Mouse (Mus musculus) common myeloid progenitor, adult 5-6 weeks (primary cell): ENCODE measurements around the gene Tigd2. TPM values are rescaled to one million over a fixed set of nuclear protein-coding genes. Genes with fewer than 3 reads are reported as not detected.
"Not testable (repeated sequence)": the region's sequence is repeated elsewhere in the genome, so short reads cannot be mapped to it uniquely, and the experiment has no call there.

ENCODE experiments used
- ATAC-seq: replicated peaks from 2 replicates; pipeline ENCODE4 v1.8.0; 2016; ENCODE audit warnings: low read depth, mild to moderate bottlenecking, moderate TSS enrichment, inconsistent platforms; ENCODE audit not compliant: poor library complexity, severe bottlenecking
- total RNA-seq: library from RNA; stranded (forward); fragments of 200-1000, 187-1606 nt; gene quantifications from 2 replicates; pipeline ENCODE4 v1.2.3, GENCODE M21; 2017

Tigd2 gene
- 22.8 and 24.1 TPM in 2 replicates for total RNA-seq

DNA sequence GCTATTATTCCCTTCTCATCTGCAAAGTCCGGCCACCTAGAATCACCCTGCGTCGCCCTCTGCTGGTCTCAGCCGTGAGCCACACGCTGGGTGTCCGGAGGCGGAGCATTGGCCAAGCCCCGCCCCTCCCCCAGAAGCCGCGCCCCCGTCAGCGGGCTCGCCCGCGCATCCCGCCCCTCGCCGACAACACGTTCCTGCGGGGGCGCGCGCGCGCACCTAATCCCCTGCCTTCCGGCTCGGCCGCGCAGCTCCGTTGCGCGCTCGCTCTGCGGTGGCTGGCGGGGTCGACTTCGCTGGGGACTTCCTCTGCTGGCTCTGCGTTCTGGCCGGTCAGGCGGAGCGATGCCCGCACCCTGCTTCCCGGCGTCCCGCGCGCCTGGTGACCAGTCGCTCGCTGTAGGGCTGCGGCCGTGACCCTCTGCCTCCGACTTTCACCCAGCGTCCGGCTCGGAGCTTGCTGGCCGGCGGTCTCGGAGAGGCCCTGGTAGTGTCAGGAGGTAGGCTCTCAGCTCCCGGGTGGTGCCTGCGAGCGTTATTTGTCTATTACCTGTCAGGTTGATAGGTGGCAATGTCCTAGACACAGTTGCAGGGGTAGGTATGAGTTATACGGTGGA lies at the start of gene Tigd2:
Gene Tigd2 (plus strand): TSS at position 186 of the 614 bp plus-strand sequence.
- ATAC-seq, result peak; percentile 93

DNA sequence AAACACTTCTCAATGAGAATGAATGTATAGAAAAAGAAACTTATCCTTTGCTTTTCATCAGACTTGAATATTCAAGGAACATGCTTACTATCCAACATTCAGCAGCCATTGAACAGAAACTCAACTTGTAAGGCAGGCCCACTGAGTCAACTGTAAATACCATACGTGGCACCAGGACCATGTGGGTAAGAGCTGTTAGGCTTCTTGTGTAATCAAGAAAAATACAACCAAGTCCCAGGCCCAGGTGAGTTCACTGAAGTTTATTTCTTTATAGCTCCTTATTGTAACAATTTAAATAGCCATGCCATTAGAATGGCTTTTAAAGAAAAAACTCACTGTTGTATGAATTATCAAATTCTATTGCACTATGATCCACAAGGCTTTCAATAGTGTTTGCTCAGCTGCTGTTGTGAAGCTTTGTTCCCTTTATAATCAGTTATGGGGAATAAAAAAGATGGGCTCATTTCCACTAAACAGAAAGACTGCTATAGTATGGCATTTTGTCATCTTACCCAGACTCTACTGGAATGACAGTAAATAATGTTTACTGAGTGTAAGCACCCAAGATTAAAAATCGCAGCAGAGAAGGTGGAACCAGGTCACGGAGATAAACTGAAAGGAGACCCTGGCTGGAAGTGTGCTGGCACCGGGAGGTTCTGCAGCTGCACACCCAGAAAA lies 46.7 kb upstream of the Tigd2 start:
- ATAC-seq, result no peak

DNA sequence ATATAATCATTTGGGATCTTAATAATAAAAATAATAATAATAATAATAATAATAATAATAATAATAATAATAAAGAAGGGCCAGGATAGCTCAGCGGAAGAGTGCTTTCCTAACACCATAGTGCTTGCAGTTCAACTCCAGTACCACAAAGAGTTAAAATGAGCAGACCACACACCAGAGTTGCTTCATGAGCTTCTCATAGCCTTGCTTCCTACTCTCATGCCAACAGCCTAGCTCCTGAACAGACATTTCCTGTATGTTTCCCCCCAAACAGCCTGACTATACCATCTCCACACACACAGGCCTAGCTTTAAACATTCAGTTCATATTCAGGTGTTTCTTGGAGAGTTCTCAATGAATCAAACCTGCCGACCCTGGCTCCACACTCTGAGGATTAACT lies 45.8 kb upstream of the Tigd2 start:
- ATAC-seq, result no peak

DNA sequence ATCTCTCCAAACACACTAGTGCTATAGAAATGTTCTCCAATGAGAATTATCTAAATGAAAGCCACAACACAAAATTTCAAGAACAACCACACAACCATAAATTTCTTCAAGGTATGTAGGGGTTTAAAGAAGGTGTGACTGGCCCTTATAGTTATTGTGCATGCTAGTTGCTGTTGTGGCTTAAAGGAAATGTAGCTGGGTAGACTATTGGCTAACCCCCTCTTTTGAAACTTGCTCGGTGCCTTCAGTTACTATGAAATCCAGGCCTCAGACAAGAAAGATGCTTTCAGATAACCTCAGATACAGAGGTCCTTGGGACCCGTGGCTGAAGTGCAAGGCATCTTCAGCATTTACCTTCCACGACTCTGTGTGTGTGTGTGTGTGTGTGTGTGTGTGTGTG lies 45.3 kb upstream of the Tigd2 start:
- no peak for ATAC-seq

DNA sequence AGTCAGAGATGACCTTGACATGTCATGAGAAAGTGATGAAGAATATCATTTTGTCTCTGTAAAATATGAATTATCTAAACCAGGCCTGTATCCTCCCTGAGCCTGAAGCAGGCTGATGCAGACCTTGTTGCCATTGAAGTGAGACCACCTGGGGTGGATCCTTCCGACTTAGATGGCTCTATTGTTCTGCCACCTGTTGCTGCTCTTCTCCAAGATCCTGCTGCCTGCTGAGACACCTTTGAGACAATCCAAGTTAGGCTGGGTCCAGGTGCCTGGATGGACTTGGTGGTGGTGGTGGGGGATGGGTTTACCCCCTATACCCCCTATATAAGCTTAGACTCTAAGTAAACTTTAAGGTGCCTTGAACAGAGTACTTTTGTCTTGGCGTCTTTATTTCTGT lies 39.7 kb upstream of the Tigd2 start:
- ATAC-seq, result no peak

DNA sequence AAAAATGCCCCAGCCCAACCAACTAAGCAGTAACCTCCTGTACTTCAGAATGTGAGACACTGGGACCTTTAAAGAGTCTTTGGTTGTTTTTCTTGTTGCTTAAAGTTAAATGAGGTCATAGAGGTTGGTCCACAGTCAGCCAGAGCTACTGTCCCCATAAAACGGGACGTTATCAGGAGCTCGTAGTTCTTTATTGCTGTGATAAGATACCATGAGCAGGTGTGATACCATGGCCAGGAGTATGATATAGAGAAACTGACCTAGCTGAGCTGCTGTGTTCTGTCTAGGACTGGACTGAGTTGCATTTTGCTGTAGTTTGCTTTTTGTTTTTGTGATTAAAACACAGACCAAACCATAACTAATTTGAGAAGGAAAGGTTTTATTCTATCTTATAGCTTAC lies 37.4 kb upstream of the Tigd2 start:
- no peak for ATAC-seq

DNA sequence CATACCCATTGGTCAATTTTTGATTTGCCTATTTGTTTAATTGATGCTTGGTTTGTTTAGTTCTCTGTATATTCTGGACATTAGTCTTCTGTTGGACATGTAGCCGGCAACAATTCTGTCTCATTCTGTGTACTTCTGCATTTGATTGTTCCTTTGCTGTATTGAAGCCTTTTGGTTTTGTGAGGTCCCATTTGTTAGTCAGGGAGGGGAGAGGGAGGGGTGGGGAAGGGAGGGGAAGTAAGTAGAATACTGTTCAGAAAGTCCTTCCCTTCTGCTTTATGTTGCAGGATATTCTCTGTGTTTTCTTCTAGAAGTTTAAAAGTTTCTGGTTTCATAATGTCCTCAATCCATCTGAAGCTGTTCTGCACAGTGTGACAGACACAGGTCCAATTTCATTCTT lies 34.7 kb upstream of the Tigd2 start:
- peak; percentile 42; the same call in 1 of the 2 replicates for ATAC-seq

DNA sequence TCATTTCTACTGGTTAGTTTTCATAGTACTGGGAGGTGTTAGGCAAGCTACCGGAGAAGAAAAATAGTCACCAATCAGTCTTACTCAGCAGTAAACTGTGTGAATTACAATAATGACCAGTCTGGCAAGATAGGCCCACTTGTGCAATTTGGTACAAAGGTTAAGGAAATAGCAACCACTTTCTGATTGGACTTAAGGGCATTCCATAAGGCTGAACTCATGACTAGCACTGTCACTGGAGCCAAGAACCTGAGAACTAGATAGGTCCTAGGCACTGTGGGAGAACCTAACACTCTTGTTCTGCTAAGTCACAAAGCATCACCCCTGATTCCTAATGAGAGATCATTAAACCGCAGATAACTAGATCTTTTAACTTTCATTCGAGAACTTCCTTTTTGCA lies 30.6 kb upstream of the Tigd2 start:
- ATAC-seq, result no peak

DNA sequence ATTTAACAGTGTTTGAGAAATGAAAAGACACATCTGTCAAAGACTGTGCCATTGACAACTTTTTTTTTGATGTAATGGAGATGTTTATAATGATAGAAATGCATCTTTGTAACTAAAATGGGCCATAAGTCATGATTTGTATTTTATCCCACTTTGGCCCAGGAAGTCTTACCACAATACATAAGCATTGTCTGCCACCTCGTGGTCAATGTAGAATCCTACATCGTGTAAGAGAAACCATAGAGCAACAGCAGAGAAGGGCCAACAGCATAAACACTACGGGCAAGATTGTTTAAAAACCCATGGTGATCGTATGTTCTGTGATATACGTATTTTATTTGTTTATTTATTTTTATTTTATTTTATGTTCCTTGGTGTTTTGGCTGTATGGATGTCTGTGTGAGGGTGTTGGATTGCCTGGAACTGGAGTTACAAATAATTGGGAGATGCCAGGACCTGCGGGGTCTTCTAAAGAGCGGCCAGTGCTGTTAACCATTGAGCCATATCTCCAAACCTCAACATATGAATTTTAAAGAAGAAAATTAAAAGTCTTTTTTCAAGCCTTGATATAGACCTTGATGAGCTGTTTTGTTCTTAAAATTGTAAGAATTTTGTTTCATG lies 28.2 kb upstream of the Tigd2 start:
- peak; percentile 89 for ATAC-seq

DNA sequence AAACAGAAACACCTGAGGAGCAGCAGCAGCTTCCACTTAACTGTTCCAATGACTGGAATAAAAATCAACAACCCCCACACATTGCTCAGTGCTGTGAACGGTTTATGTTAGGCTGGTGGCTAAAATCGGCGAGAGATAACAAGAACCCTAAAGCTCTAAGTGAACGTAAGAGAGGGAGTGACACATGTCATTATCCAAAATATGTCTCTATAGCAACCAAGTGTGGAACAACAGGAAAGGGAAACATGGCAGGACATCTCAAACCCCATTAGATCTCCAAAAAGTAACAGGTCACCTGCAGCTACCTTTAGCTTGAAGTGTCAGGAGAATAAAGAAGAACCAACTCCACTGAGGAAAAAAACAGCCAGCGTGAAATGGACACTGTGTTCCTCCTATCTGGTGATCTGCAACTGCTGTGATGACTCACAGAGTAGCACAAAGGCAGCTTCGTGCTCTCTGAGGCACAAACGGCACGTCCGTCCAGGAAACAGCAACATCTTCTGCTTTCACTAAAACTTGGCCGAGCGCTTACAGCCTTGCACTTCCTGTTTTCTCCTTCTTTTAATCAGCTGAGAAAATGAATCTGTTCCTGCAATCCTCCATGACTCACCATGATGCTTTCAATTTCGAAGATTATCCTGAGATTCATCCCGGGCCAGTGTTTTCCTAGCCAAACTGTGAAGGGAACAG lies 23.5 kb upstream of the Tigd2 start:
- ATAC-seq, result peak; percentile 95

DNA sequence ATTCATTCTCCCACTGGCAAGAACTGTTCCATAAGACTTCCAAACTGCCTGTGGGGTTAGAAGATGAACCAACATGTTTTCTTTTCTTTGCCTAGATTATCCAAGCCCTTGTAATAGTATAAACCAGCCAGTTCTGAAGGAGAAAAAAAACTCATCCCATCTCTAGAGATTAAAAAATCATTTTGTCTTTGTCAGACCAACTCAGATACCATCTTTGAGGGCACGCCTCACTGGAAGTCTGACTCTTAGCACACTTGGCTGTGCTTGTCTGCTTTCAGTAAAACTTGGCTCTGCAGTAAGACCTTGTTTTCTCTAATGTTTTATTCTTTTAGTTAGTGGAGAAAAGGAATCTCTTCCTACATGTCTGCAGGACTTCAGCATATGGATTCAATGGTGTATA lies 18.7 kb upstream of the Tigd2 start:
- ATAC-seq, result no peak

DNA sequence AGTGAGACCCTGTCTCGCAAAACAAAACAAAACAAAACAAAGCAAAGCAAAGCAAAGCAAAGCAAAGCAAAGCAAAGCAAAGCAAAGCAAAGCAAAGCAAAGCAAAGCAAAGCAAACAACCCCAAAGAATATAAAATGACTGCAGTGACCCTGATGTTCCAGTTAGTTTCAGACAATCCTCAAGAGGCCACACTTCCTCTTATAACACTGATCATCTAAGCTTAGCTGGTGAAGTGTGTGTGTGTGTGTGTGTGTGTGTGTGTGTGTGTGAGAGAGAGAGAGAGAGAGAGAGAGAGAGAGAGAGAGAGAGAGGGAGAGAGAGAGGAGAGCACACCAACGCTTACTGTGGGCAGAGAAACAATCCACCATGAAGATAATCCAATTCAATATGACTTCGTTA lies 14.2 kb upstream of the Tigd2 start:
- ATAC-seq, result not testable (repeated sequence)

DNA sequence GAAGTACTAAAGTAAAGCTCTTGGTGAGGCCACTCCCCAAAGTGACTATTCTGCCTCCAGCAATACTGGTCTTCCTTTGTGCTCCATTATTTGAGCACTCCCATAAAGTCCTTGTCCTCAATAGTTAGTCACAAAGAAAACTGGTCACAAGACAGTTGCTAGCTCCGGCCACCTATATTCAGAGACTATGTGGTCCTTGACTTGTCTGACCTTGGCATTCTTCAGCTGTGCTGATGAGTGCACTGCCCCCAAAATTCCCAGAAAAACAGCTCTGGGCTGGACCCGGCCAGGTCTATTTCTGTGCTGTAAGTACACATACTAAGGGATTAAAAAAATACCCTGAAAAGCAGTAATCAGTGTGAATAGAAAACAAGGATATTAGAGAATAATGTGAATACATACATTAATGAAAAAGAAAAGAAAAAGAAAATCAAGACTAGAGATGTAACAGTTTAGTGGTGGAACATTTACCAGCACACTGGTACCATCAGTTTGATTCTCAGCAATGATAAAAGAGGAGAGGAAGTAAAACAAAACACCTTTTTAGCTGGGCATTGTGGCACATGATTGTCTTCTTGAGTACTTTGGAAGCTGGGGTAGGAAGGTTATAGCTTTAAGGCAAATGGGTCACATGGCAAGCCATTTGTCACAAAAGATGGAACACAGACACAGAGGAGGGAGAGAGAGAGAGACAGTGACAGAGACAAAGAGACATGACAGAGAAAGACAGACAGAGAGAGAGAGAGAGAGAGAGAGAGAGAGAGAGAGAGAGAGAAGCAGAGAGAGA lies 12.6 kb upstream of the Tigd2 start:
- no peak for ATAC-seq

DNA sequence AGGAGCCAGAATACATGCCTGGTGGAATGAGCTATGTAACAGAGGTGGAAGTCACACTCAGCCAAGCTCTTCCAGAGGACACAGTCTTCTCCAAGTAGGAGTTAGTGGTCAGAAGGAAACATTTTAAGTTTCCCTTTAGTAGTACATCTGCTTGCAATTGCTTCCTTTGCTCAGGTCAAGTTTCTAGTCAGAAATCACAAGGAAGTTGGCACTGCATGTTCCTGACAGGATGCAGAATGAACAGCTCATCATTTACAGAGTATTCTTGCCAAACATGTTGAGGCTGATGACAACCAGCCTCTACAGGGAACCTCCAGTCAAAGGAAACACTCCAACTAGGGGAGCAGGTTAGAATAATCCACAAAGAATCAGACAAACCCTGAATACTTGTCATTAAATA lies 11.9 kb upstream of the Tigd2 start:
- ATAC-seq, result no peak

DNA sequence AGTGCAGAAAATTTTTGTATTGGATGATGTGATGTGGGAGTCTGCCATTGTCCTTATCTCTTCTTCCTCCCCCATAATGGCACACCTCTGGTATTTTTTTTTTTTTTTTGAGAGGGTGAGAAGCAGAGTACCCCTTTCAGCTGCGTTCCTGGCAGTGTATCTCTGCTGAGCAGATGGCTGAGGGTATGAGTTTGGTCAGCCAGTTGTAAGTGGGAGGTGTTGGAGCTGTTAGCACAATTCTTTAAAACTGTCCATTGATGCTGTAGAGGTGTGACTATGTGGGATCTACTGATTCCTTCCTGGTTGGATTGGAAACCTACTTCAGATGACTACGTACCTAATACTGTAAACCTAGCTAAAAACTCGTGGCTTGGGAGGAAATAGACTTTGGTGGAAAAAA lies 10.3 kb upstream of the Tigd2 start:
- ATAC-seq, result no peak

DNA sequence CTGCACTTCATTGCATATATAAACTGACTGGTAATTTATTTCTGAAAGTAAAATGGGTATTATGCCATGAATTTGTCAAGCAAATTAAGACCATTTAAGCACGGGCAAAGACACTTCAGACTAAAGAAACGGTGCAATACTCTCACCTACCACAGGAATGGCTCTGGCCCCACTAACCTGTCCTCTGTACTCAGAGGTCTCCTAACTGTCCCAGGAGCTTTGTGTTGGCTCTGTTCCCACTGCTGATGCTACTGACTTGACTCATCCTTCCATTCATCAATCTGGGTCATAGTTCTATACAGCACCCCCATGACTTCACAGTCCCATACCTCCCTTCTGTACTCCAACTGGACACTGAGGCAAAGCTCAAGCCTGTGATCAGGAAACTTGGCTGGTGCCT lies 9.6 kb upstream of the Tigd2 start:
- ATAC-seq, result no peak

DNA sequence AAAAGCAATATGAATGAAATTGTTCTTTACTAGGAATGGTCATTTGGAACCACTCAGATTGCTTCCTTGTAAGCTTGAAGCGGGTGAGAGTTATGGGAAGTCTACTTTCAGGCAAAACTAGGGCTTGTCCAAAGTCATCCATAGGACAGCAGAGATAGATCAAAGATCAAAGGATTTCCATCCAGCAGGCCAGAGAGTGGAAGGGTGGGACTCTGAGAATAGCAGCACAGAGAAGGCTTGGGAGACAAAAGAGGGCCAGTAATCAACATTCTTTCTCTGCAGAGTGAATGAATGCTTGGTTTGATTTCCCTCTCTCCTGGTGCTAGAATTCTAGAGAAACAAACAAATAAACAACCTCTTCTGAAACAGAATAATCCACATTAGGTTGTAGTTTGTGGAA lies 1.1 kb upstream of the Tigd2 start:
- ATAC-seq, result no peak

DNA sequence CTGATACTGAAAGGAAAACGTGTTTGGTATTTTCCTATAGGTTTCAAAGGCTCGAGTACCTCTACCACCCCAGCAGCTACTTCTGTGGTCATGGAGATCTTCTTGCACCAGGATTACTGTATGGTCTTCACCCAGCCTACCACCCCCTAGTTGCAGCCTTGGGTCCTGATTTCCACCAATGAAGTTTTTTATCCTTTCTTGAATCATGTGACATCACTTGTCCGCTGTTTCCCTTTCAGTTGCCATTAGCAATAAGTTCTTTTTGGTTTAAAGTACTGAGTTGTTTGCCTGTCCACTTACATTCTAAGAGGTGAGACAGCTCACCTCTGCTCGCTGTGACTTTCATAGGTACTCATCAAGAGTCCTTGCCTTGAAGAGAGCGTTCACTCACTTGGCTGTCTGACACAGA lies 633 bp downstream of the Tigd2 start:
- peak; percentile 73 for ATAC-seq

DNA sequence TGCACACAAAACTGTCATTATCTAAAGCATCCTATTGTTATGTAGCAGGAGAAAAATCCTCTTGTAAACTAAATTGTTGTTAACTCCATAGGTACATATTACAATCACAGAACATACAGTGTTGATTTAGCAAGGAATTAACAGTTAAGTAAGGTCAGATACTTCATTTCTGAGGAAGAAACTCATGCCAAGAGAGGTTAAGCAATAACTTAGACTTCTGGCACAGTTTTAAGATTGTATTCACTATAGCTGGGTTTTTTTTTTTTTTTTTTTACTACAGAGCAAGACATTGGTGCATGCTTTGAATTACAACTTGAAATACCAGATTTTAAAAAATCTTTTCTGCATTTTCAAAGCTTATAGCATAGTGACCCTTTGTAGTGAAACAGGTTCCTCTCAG lies 24.5 kb downstream of the Tigd2 start:
- no peak for ATAC-seq

DNA sequence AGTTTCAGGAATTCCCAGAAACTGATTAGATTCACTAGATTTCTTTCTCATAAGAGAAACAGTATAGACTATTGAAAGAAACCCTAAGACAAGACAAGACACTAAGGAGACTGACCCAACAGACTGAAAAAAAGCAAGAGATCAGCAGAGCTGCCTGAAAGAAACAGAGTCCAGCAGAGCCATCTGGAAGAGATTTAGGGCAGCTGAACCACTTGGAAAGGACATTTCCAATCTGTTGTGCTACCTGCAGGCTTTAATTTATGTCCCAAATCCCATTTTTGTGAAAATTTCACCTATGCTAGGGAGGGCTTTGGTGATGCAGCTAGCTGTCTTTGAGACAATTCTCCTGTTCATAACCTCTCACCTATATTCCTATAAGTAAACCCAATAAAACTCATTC lies 25.0 kb downstream of the Tigd2 start:
- no peak for ATAC-seq
